Mouse (Mus musculus): ENCODE measurements around the gene Akap9.

DNA sequence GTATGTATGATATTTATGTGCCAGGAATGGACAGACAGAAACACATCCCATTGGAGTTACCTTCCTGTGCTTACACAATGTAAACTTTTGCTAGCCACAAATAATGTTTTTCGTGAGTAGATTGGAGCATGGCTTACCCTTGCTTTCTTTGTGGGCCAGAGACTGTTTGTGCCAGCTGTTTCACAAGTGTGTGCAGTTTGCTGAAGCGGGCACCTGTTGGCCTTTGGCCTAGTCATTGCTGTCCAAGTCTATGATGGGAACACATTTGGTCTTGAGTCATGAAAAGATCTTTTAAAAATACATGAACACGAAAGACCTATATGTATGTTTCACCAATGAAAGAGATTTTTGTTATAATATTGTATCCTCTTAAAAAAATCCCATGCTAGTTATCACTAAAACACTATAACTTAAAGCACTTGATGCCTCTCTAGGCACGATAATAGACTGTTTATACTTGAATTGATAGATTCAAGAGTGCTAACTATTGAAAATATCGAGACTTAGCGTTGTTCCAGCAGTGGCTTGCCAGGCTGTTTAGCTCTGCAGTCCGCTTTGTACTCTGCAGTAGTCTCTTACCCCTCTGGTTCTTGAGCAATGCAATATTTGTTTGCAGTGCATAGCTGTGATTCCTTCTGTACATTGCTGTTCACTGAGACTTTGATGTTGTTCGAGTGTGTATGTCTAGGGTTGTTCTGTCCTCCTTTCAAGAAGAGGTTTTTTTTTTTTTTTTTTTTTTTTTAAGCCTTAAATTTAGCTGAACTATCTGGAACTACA is 8.1 kb downstream of the Akap9 start:
- TF ChIP-seq EP300 (IDR thresholded peaks at IDR 0.05; ENCODE audit: low read depth) (no peak), CTCF (IDR thresholded peaks at IDR 0.05; ENCODE audit: low read depth) (no peak)

Data from liver, postnatal 0 days (tissue).